In genomic region chr12:100852370-100852769, GRCm38 (mm10) we compare ENCODE assay signal across 10 mouse cellular contexts.
"Had no signal": no experiment of that assay in that cellular context is flagged by ENCODE, and none has a peak within 500 bp of the region (broad histone marks: within the 10 kb centered on the region; RNA-seq: fewer than 3 reads in every experiment).

No protein-coding gene starts in this region.

- DNase-seq: lung, adult 18-20 months; lung, embryonic 14.5 days; lung, postnatal 14 days; lung, postnatal 36 days; right cerebral cortex, postnatal 14 days; thymus, adult 2 months; thymus, postnatal 25 days; thymus, postnatal 4 days had no signal

- ATAC-seq: midbrain, embryonic 13.5 days; midbrain, embryonic 15.5 days had no signal
